ENCODE assay signal across 13 mouse cellular contexts in genomic region chr6:118012987-118013866, GRCm38 (mm10). TPM values are rescaled to one million over a fixed set of nuclear protein-coding genes. Genes with fewer than 3 reads are reported as not detected.
DNase-seq lines count a peak whose midpoint lies in the region; ATAC-seq and TF ChIP-seq lines count a peak whose summit lies in the region.
"Had no signal": no experiment of that assay in that cellular context is flagged by ENCODE, and none has a peak within 500 bp of the region (broad histone marks: within the 10 kb centered on the region; RNA-seq: fewer than 3 reads in every experiment).

No protein-coding gene starts in this region.

- ATAC-seq in forebrain, postnatal 0 days = peak; percentile 59; the same call in 1 of the 2 replicates

- peak overlapping the region; percentile 12; the same call in 1 of the 2 replicates for H3K4me3 ChIP-seq in forebrain, postnatal 0 days (ENCODE audit: low read depth, low read length)
- no peak overlapping the region for H3K4me3 ChIP-seq in forebrain, embryonic 10.5 days
- H3K4me3 ChIP-seq: midbrain, embryonic 12.5 days had no signal

- WGBS in forebrain, postnatal 0 days = 53% methylated on average over 11 of the region's 11 CpGs
- WGBS in forebrain, embryonic 10.5 days = 77% methylated on average over 11 of the region's 11 CpGs

- H3K9me3 ChIP-seq in forebrain, postnatal 0 days (ENCODE audit: low read length) = no peaks in the 10 kb centered on the region
- H3K9me3 ChIP-seq in forebrain, embryonic 10.5 days = no peaks in the 10 kb centered on the region
- H3K9me3 ChIP-seq: midbrain, embryonic 12.5 days had no signal

- peak overlapping the region; percentile 82 for H3K27ac ChIP-seq in forebrain, postnatal 0 days (ENCODE audit: low read depth, low read length)
- no peak overlapping the region for H3K27ac ChIP-seq in forebrain, embryonic 10.5 days
- H3K27ac ChIP-seq: midbrain, embryonic 12.5 days had no signal

- peak overlapping the region; percentile 84 for H3K4me2 ChIP-seq in forebrain, postnatal 0 days (ENCODE audit: low read depth)
- H3K4me2 ChIP-seq: midbrain, embryonic 12.5 days had no signal

- peaks cover 21% of the 10 kb centered on the region; the same call in 1 of the 2 replicates for H3K4me1 ChIP-seq in forebrain, postnatal 0 days (ENCODE audit: insufficient read depth)
- peaks cover 18% of the 10 kb centered on the region for H3K4me1 ChIP-seq in forebrain, embryonic 10.5 days

- H3K36me3 ChIP-seq in forebrain, postnatal 0 days (ENCODE audit: insufficient read depth) = no peaks in the 10 kb centered on the region
- H3K36me3 ChIP-seq in forebrain, embryonic 10.5 days (replicated peaks) = no peaks in the 10 kb centered on the region
- H3K36me3 ChIP-seq: midbrain, embryonic 12.5 days had no signal

- no peak overlapping the region for H3K9ac ChIP-seq in forebrain, postnatal 0 days
- H3K9ac ChIP-seq: midbrain, embryonic 12.5 days had no signal

- no peak for TF ChIP-seq CTCF in forebrain, postnatal 0 days (IDR thresholded peaks at IDR 0.05; ENCODE audit: low read depth)

- H3K27me3 ChIP-seq in forebrain, postnatal 0 days (ENCODE audit: insufficient read depth, low read length) = no peaks in the 10 kb centered on the region
- peaks cover 75% of the 10 kb centered on the region for H3K27me3 ChIP-seq in forebrain, embryonic 10.5 days (ENCODE audit: poor library complexity, severe bottlenecking)

- DNase-seq in forebrain, postnatal 0 days = peak; percentile 73
- DNase-seq in forebrain, embryonic 10.5 days (ENCODE audit: extremely low spot score, low spot score) = no peak
- peak; percentile 92 for DNase-seq in cerebellum, adult 11-12 months
- peak; percentile 59 to 61 for DNase-seq in frontal cortex, postnatal 14 days (ENCODE audit: low spot score in 2 of 2)
- DNase-seq in left cerebral cortex, postnatal 36 days (ENCODE audit: low spot score in 2 of 2) = peak; percentile 81 to 84
- no peak for DNase-seq in ovary, adult 18-20 months (ENCODE audit: low spot score)
- no peak for DNase-seq in spleen, postnatal 4 days (ENCODE audit: low spot score in 2 of 2)
- DNase-seq in adrenal gland, adult 18-20 months (ENCODE audit: low spot score in 2 of 2) = no peak
- DNase-seq: adrenal gland, postnatal 10 days; gastrocnemius, postnatal 14 days; heart, postnatal 14 days; lung, adult 2 months had no signal

- intact Hi-C loops in left cerebral cortex, postnatal 36 days (cut with DNase I) = loop anchor here (2.0 to 5.0 kb wide), 3 partner anchors 34 to 71 kb away; no protein-coding TSS in a partner anchor

RNA-seq across cellular contexts. Expression of gene Rasgef1a, which starts 2.0 kb away (rescaled TPM):
- 25.2 and 25.4 TPM in 2 replicates for total RNA-seq in forebrain, postnatal 0 days (2014; rRNA removed)
- polyA plus RNA-seq in forebrain, postnatal 0 days (2015; fragmentation: Nextera tagmentation; extraction: Ambion mirVana) = 9.1 and 13.1 TPM in 2 replicates
- polyA plus RNA-seq in forebrain, embryonic 10.5 days (2016; fragmentation: Nextera tagmentation; extraction: Ambion mirVana) = 0.22 TPM in 1 of 2 replicates, not detected in the other
- 100 to 1,000 TPM; 208 to 212 TPM for total RNA-seq in left cerebral cortex, postnatal 36 days (2021)
- under 1 TPM; 0.29 to 0.30 TPM for total RNA-seq in adrenal gland, adult 18-20 months (2021)

Comparison
In these comparisons a context has a peak if more than half of its experiments do, and no peak if none do; other contexts are left out.
1. DNase-seq: peak in forebrain, postnatal 0 days (single experiment), cerebellum, adult 11-12 months (single experiment), frontal cortex, postnatal 14 days (2 of 2) and left cerebral cortex, postnatal 36 days (2 of 2); none in forebrain, embryonic 10.5 days (single experiment), ovary, adult 18-20 months (single experiment), spleen, postnatal 4 days (0 of 2) and adrenal gland, adult 18-20 months (0 of 2).
2. RNA of gene Rasgef1a, which starts 2.0 kb away (total RNA-seq): 208 to 212 TPM in left cerebral cortex, postnatal 36 days and 25.2 to 25.4 TPM in forebrain, postnatal 0 days; 0.29 to 0.30 TPM in adrenal gland, adult 18-20 months; every median in the first group is over 10 times any median in the second.